20 mouse cellular contexts compared by ENCODE assay signal in genomic region chrX:88125612-88126011, GRCm38 (mm10). TPM values are rescaled to one million over a fixed set of nuclear protein-coding genes. Genes with fewer than 3 reads are reported as not detected.
"Had no signal": no experiment of that assay in that cellular context is flagged by ENCODE, and none has a peak within 500 bp of the region (broad histone marks: within the 10 kb centered on the region; RNA-seq: fewer than 3 reads in every experiment).

No protein-coding gene starts in this region.

- H3K4me1 ChIP-seq: neural tube, embryonic 15.5 days; stomach, embryonic 15.5 days had no signal

- H3K4me2 ChIP-seq: neural tube, embryonic 15.5 days; stomach, embryonic 15.5 days had no signal

- H3K9me3 ChIP-seq: neural tube, embryonic 15.5 days; stomach, embryonic 15.5 days had no signal

- H3K4me3 ChIP-seq: neural tube, embryonic 15.5 days; stomach, embryonic 15.5 days had no signal

- H3K27me3 ChIP-seq: neural tube, embryonic 15.5 days; stomach, embryonic 15.5 days had no signal

- H3K27ac ChIP-seq: neural tube, embryonic 15.5 days; stomach, embryonic 15.5 days; stomach, postnatal 0 days had no signal

- H3K9ac ChIP-seq: neural tube, embryonic 15.5 days; stomach, embryonic 15.5 days had no signal

- DNase-seq: retina, postnatal 1 day; right cerebral cortex, adult 18-20 months; right cerebral cortex, postnatal 14 days; right cerebral cortex, postnatal 25 days; right cerebral cortex, postnatal 4 days; spleen, adult 18-20 months; thymus, adult 18-20 months; thymus, adult 2 months; thymus, postnatal 14 days; thymus, postnatal 25 days; thymus, postnatal 36 days; thymus, postnatal 4 days had no signal

- H3K36me3 ChIP-seq: neural tube, embryonic 15.5 days; stomach, embryonic 15.5 days had no signal

RNA-seq across cellular contexts. Expression of gene Il1rapl1, which starts 10.2 kb away (rescaled TPM):
- total RNA-seq: neutrophil, adult 5-6 weeks had no signal
- polyA plus RNA-seq: small intestine, adult 2 months; spleen, adult 2 months; testis, adult 2 months; thymus, adult 2 months; thymus, postnatal 0 days had no signal
